Mouse (Mus musculus): ENCODE measurements around the gene Anapc15.

- TF ChIP-seq GATA1 (IDR thresholded peaks at IDR 0.05; ENCODE audit: borderline replicate concordance, low read length): no peak
- no peak for TF ChIP-seq FLI1 (IDR thresholded peaks at IDR 0.05; ENCODE audit: low read length)
Observed at GRCm38 (mm10) chr7:101936996-101937395, 73.5 kb downstream of the Anapc15 start.
